Mouse (Mus musculus): ENCODE measurements around the gene Scube2. TPM values are rescaled to one million over a fixed set of nuclear protein-coding genes. Genes with fewer than 3 reads are reported as not detected.

The Scube2 gene
- polyA plus RNA-seq, 1 experiment: 1.6 TPM

- no peaks in the 10 kb centered on the region for H3K27me3 ChIP-seq (ENCODE audit: control insufficient read depth, insufficient read depth, low read length)
- no peak for TF ChIP-seq POLR2A (IDR thresholded peaks at IDR 0.05; ENCODE audit: low read depth, low read length)
- TF ChIP-seq CTCF (IDR thresholded peaks at IDR 0.05; ENCODE audit: extremely low read depth, insufficient read length, insufficient replicate concordance, low read depth, low read length): no peak
Observed at GRCm38 (mm10) chr7:109803516-109803915, 62.0 kb downstream of the Scube2 start.

GRCm38 (mm10) chr7:109800626-109801025 lies 64.9 kb downstream of the Scube2 start:
- WGBS: 73% methylated on average over 4 of the region's 4 CpGs
- TF ChIP-seq CTCF (IDR thresholded peaks at IDR 0.05; ENCODE audit: extremely low read depth, insufficient read length, insufficient replicate concordance, low read depth, low read length) (no peak), POLR2A (IDR thresholded peaks at IDR 0.05; ENCODE audit: low read depth, low read length) (no peak)
- no peak overlapping the region for H3K4me3 ChIP-seq (ENCODE audit: low read depth, low read length)

More at GRCm38 (mm10) chr7:109803516-109803915, 62.0 kb downstream of the Scube2 start:
- Histone ChIP-seq H3K36me3 (ENCODE audit: control insufficient read depth, insufficient read depth, low read length) (no peaks in the 10 kb centered on the region), H3K4me3 (ENCODE audit: low read depth, low read length) (no peak overlapping the region), H3K4me1 (ENCODE audit: control insufficient read depth, insufficient read depth, insufficient read length, low read length) (0 out of 2 replicates have a peak, but pooled peaks cover 2% of the 10 kb centered on the region), H3K27ac (ENCODE audit: insufficient read depth, low read depth, low read length) (no peak overlapping the region)
- 24% methylated on average over 1 of the region's 1 CpGs for WGBS

GRCm38 (mm10) chr7:109799168-109799567 lies 66.3 kb downstream of the Scube2 start:
- 51% methylated on average over 11 of the region's 11 CpGs for WGBS
- H3K27me3 ChIP-seq (ENCODE audit: control insufficient read depth, insufficient read depth, low read length): no peaks in the 10 kb centered on the region
- H3K36me3 ChIP-seq (ENCODE audit: control insufficient read depth, insufficient read depth, low read length): no peaks in the 10 kb centered on the region
- 0 out of 2 replicates have a peak, but pooled peaks cover 2% of the 10 kb centered on the region for H3K4me1 ChIP-seq (ENCODE audit: control insufficient read depth, insufficient read depth, insufficient read length, low read length)
- TF ChIP-seq CTCF (IDR thresholded peaks at IDR 0.05; ENCODE audit: extremely low read depth, insufficient read length, insufficient replicate concordance, low read depth, low read length): no peak
- TF ChIP-seq POLR2A (IDR thresholded peaks at IDR 0.05; ENCODE audit: low read depth, low read length): no peak
- no peak overlapping the region for H3K27ac ChIP-seq (ENCODE audit: insufficient read depth, low read depth, low read length)
- H3K4me3 ChIP-seq (ENCODE audit: low read depth, low read length): no peak overlapping the region

More at GRCm38 (mm10) chr7:109800626-109801025, 64.9 kb downstream of the Scube2 start:
- Histone ChIP-seq H3K36me3 (ENCODE audit: control insufficient read depth, insufficient read depth, low read length) (no peaks in the 10 kb centered on the region), H3K27me3 (ENCODE audit: control insufficient read depth, insufficient read depth, low read length) (no peaks in the 10 kb centered on the region), H3K4me1 (ENCODE audit: control insufficient read depth, insufficient read depth, insufficient read length, low read length) (0 out of 2 replicates have a peak, but pooled peaks cover 2% of the 10 kb centered on the region), H3K27ac (ENCODE audit: insufficient read depth, low read depth, low read length) (no peak overlapping the region)

- 55% methylated on average over 5 of the region's 5 CpGs for WGBS
- Histone ChIP-seq H3K4me1 (ENCODE audit: control insufficient read depth, insufficient read depth, insufficient read length, low read length) (0 out of 2 replicates have a peak, but pooled peaks cover 2% of the 10 kb centered on the region), H3K27ac (ENCODE audit: insufficient read depth, low read depth, low read length) (no peak overlapping the region), H3K4me3 (ENCODE audit: low read depth, low read length) (no peak overlapping the region), H3K27me3 (ENCODE audit: control insufficient read depth, insufficient read depth, low read length) (no peaks in the 10 kb centered on the region), H3K36me3 (ENCODE audit: control insufficient read depth, insufficient read depth, low read length) (no peaks in the 10 kb centered on the region)
- TF ChIP-seq CTCF (IDR thresholded peaks at IDR 0.05; ENCODE audit: extremely low read depth, insufficient read length, insufficient replicate concordance, low read depth, low read length) (no peak), POLR2A (IDR thresholded peaks at IDR 0.05; ENCODE audit: low read depth, low read length) (no peak)
Observed at GRCm38 (mm10) chr7:109795564-109795963, 69.9 kb downstream of the Scube2 start.

GRCm38 (mm10) chr7:109794556-109794955 lies 70.9 kb downstream of the Scube2 start:
- 70% methylated on average over 2 of the region's 2 CpGs for WGBS
- H3K4me1 ChIP-seq (ENCODE audit: control insufficient read depth, insufficient read depth, insufficient read length, low read length): 0 out of 2 replicates have a peak, but pooled peaks cover 2% of the 10 kb centered on the region
- H3K27ac ChIP-seq (ENCODE audit: insufficient read depth, low read depth, low read length): no peak overlapping the region
- no peak overlapping the region for H3K4me3 ChIP-seq (ENCODE audit: low read depth, low read length)
- TF ChIP-seq POLR2A (IDR thresholded peaks at IDR 0.05; ENCODE audit: low read depth, low read length): no peak
- TF ChIP-seq CTCF (IDR thresholded peaks at IDR 0.05; ENCODE audit: extremely low read depth, insufficient read length, insufficient replicate concordance, low read depth, low read length): no peak
- H3K27me3 ChIP-seq (ENCODE audit: control insufficient read depth, insufficient read depth, low read length): no peaks in the 10 kb centered on the region
- no peaks in the 10 kb centered on the region for H3K36me3 ChIP-seq (ENCODE audit: control insufficient read depth, insufficient read depth, low read length)

- no peaks in the 10 kb centered on the region for H3K4me1 ChIP-seq (ENCODE audit: control insufficient read depth, insufficient read depth, insufficient read length, low read length)
- 66% methylated on average over 2 of the region's 2 CpGs for WGBS
- TF ChIP-seq CTCF (IDR thresholded peaks at IDR 0.05; ENCODE audit: extremely low read depth, insufficient read length, insufficient replicate concordance, low read depth, low read length) (peak; percentile 37; the same call in 1 of the 2 replicates), POLR2A (IDR thresholded peaks at IDR 0.05; ENCODE audit: low read depth, low read length) (no peak)
- no peaks in the 10 kb centered on the region for H3K27me3 ChIP-seq (ENCODE audit: control insufficient read depth, insufficient read depth, low read length)
- no peak overlapping the region for H3K27ac ChIP-seq (ENCODE audit: insufficient read depth, low read depth, low read length)
- H3K4me3 ChIP-seq (ENCODE audit: low read depth, low read length): no peak overlapping the region
- no peaks in the 10 kb centered on the region for H3K36me3 ChIP-seq (ENCODE audit: control insufficient read depth, insufficient read depth, low read length)
Observed at GRCm38 (mm10) chr7:109792759-109793158, 72.7 kb downstream of the Scube2 start.

- H3K36me3 ChIP-seq (ENCODE audit: control insufficient read depth, insufficient read depth, low read length): no peaks in the 10 kb centered on the region
- no peaks in the 10 kb centered on the region for H3K27me3 ChIP-seq (ENCODE audit: control insufficient read depth, insufficient read depth, low read length)
- H3K4me3 ChIP-seq (ENCODE audit: low read depth, low read length): no peak overlapping the region
- H3K4me1 ChIP-seq (ENCODE audit: control insufficient read depth, insufficient read depth, insufficient read length, low read length): no peaks in the 10 kb centered on the region
- no peak for TF ChIP-seq POLR2A (IDR thresholded peaks at IDR 0.05; ENCODE audit: low read depth, low read length)
- WGBS: 49% methylated on average over 3 of the region's 3 CpGs
- H3K27ac ChIP-seq (ENCODE audit: insufficient read depth, low read depth, low read length): no peak overlapping the region
Observed at GRCm38 (mm10) chr7:109790818-109791217, 74.7 kb downstream of the Scube2 start.

All from small intestine, adult 2 months (tissue).